Mouse (Mus musculus) heart, embryonic 16.5 days (tissue): ENCODE measurements around the gene Pex26. TPM values are rescaled to one million over a fixed set of nuclear protein-coding genes. Genes with fewer than 3 reads are reported as not detected.

ENCODE experiments used
- ATAC-seq: fragments of 200-750 bp; cut with Nextera tagmentation; replicated peaks from 2 replicates; pipeline ENCODE4 v1.8.0; 2017; ENCODE audit warnings: moderate number of reproducible peaks; ENCODE audit not compliant: insufficient read depth, low FRiP score; ENCODE audit errors: extremely low read depth
- H3K27ac ChIP-seq: fragments of 300-500 bp; sonication (generic); 2 replicates; pipeline ENCODE4 v1.5.1; 2014; ENCODE audit warnings: mild to moderate bottlenecking, low read length, control low read depth, moderate library complexity
- H3K27me3 ChIP-seq: fragments of 300-500 bp; sonication (generic); 2 replicates; pipeline ENCODE4 v1.6.1; 2014; ENCODE audit warnings: low read length, mixed read lengths; ENCODE audit not compliant: control insufficient read depth, insufficient read depth
- H3K36me3 ChIP-seq: fragments of 300-500 bp; sonication (generic); 2 replicates; pipeline ENCODE4 v1.6.1; 2014; ENCODE audit not compliant: control insufficient read depth, insufficient read depth
- H3K4me1 ChIP-seq: fragments of 300-500 bp; sonication (generic); 2 replicates; pipeline ENCODE4 v1.6.1; 2014; ENCODE audit warnings: low read length, mixed read lengths; ENCODE audit not compliant: control insufficient read depth, insufficient read depth
- H3K4me2 ChIP-seq: fragments of 300-500 bp; sonication (generic); 2 replicates; pipeline ENCODE4 v1.6.1; 2014; ENCODE audit warnings: low read depth, mild to moderate bottlenecking, control low read depth, low read length
- H3K4me3 ChIP-seq: fragments of 300-500 bp; sonication (generic); 2 replicates; pipeline ENCODE4 v1.5.1; 2014; ENCODE audit warnings: mild to moderate bottlenecking, control low read depth, low read length
- H3K9ac ChIP-seq: fragments of 300-500 bp; sonication (generic); 2 replicates; pipeline ENCODE4 v1.6.1; 2014; ENCODE audit warnings: low read length, control low read depth
- H3K9me3 ChIP-seq: fragments of 300-500 bp; sonication (generic); replicated peaks from 2 replicates; pipeline ENCODE4 v1.6.1; 2016; ENCODE audit warnings: low read length; ENCODE audit not compliant: control insufficient read depth
- WGBS: fragments of 180-500 bp; shearing (Covaris S2); extraction: QIAGEN DNeasy Blood & Tissue Kit; methylation state at CpG from one replicate; pipeline ENCODE4 v1.1.7; 2014; 5-methylcytosine and 5-hydroxymethylcytosine counted together
- polyA plus RNA-seq: library from polyadenylated mRNA; unstranded; fragments of >200 nt; fragmentation: Nextera tagmentation; extraction: Ambion mirVana; gene quantifications from 2 replicates; pipeline ENCODE4 v1.2.1, GENCODE M21; 2015

Gene Pex26
- polyA plus RNA-seq, 1 experiment from 2014 or later, result 6.7 TPM

DNA sequence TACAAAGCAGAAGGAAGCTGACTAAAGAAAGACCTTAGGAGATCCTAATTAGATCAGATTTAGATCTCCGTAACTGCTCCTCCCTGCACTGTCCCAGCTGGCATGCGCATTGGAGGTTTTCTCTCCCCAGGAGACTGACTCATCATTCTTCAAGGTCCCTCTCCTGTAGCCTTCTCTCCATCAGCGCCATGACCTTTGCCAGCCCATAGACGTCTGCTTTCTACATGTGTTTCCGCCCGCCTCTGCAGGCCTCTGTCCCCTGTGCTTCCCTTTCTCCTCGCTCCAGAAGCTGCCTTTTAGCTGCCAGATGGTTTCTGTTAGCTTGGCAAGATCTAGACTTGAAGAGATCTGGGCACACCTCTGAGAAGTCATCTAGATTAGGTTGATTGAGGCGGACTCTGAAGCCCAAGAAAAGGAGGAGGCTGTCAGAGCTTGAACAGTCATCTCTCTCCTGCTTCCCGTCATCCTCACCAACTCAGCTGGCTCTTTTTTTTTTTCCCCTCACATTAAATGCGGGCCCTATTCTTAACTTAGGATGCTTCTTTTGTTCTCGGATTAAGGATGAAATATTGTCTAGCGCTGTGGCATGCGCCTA is 38.4 kb upstream of the Pex26 start:
- Histone ChIP-seq H3K4me3 (no peak overlapping the region), H3K27me3 (no peaks in the 10 kb centered on the region; the same call in 1 of the 2 replicates), H3K4me1 (peaks cover 14% of the 10 kb centered on the region), H3K36me3 (no peaks in the 10 kb centered on the region), H3K9ac (no peak overlapping the region), H3K9me3 (no peaks in the 10 kb centered on the region), H3K4me2 (no peak overlapping the region), H3K27ac (no peak overlapping the region)
- WGBS, result 71% methylated on average over 13 of the region's 13 CpGs
- no peak for ATAC-seq

DNA sequence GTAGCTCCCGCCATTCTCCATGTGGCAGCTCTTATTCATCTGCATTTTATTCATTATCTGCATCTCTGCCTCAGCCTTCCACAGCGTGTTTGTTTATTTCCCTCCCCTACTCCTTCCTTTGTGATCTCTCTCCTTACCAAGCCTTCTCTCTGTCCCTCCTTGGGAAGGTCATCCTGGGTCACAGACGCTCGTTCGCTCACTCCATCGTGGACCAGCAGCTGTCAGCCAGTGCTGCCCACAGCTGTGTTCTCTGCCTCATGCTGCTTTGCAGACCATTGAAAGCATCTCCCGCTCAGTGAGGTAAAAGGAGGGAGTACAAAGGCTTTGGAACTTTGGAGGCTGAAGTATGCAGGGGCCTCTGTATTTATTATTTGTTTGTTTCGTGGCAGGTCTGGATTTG is 37.6 kb upstream of the Pex26 start:
- H3K4me1 ChIP-seq, result peaks cover 14% of the 10 kb centered on the region
- no peaks in the 10 kb centered on the region for H3K9me3 ChIP-seq
- no peak overlapping the region for H3K4me3 ChIP-seq
- no peak overlapping the region for H3K9ac ChIP-seq
- H3K27me3 ChIP-seq, result no peaks in the 10 kb centered on the region; the same call in 1 of the 2 replicates
- WGBS, result 66% methylated on average over 8 of the region's 8 CpGs
- no peak for ATAC-seq
- H3K27ac ChIP-seq, result no peak overlapping the region
- no peaks in the 10 kb centered on the region for H3K36me3 ChIP-seq
- H3K4me2 ChIP-seq, result no peak overlapping the region

DNA sequence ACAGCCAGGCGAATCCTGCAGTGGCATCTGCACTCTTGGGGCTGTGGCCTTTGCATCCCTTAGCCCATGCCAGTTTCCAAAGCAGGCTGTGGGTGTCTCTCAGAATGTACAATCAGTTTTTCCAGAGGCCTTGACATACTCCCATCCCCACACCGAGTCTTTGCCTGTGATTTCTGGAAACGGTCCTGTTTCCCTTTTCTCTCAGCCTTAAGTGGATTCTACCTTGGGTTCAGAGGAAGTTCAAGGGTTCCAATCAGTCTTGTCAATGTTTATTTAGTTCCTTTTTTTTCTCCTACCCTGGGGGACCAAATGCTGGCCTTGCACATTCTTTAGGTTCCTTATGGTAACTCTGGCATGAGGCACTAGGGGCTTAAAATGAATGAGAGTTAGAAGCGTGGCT is 36.7 kb upstream of the Pex26 start:
- Histone ChIP-seq H3K36me3 (no peaks in the 10 kb centered on the region), H3K4me1 (peaks cover 18% of the 10 kb centered on the region), H3K9ac (no peak overlapping the region), H3K27ac (no peak overlapping the region), H3K4me3 (no peak overlapping the region), H3K4me2 (no peak overlapping the region), H3K9me3 (no peaks in the 10 kb centered on the region), H3K27me3 (no peaks in the 10 kb centered on the region; the same call in 1 of the 2 replicates)
- 52% methylated on average over 4 of the region's 4 CpGs for WGBS
- ATAC-seq, result peak; percentile 37; the same call in 1 of the 2 replicates

DNA sequence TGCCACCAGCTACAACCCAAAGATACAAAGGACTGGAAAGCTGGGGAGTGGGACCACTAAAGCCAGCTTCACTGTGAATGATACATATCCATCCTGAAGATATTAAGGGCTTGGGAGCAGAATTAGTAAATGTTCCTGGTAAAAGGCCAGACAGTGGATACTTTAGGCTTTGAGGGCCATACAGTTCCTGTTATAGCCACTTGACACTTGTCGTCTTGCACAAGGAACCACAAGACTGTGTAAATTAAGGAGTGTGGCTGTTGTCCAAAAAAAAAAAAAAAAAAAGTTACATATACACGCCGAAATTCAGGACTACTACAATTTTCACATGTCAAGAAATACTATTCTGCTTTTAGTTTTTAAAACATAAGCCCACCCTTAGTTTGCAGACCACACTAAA is 35.1 kb upstream of the Pex26 start:
- WGBS, result 41% methylated on average over 3 of the region's 3 CpGs
- ATAC-seq, result no peak
- H3K4me1 ChIP-seq, result peaks cover 24% of the 10 kb centered on the region

DNA sequence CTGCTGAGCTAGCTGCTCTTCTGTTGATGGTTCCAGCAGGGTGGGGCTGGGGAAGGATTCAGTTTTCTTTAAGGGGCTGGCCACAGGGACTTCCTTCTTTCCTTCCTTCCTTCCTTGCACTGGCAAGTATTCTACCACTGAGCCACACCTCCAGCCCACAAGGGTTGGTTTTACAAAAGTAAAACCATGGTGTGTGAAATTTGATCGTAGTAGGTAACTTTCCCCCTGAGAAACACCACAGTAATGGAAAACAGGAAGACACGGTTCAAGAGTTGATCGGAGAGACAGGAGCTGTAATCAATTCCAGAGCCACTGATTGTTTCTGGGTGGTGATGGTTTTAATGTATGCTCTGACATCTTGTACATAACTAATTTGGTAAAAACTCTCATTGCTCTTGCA is 34.0 kb upstream of the Pex26 start:
- H3K36me3 ChIP-seq, result no peaks in the 10 kb centered on the region
- WGBS, result 74% methylated on average over 3 of the region's 3 CpGs
- peaks cover 15% of the 10 kb centered on the region for H3K4me1 ChIP-seq
- H3K4me2 ChIP-seq, result no peak overlapping the region
- no peaks in the 10 kb centered on the region for H3K9me3 ChIP-seq
- ATAC-seq, result no peak
- H3K27ac ChIP-seq, result no peak overlapping the region
- no peak overlapping the region for H3K9ac ChIP-seq
- H3K27me3 ChIP-seq, result no peaks in the 10 kb centered on the region
- H3K4me3 ChIP-seq, result no peak overlapping the region

More for the DNA sequence above, 35.1 kb upstream of the Pex26 start:
- no peak overlapping the region for H3K9ac ChIP-seq
- H3K4me3 ChIP-seq, result no peak overlapping the region
- H3K9me3 ChIP-seq, result no peaks in the 10 kb centered on the region
- no peak overlapping the region for H3K4me2 ChIP-seq
- H3K27ac ChIP-seq, result no peak overlapping the region
- H3K27me3 ChIP-seq, result no peaks in the 10 kb centered on the region
- no peaks in the 10 kb centered on the region for H3K36me3 ChIP-seq

DNA sequence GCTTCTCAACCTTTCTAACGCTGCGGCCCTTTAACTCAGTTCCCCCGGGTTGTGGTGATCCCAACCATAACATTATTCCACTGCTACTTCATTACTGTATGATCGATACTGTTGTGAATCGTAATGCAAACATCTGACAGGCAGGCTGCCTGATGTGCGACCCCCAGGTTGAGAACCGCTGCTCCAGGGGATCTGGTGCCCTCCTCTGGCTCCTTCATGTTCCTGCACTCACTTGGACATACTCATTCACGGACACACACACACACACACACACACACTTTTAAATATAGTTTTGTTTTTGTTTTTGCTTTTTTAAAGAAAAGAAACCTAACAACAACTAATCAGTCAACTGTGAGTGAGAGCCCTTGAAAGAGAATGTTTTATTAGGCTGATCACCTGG is 33.3 kb upstream of the Pex26 start:
- Histone ChIP-seq H3K4me1 (peaks cover 10% of the 10 kb centered on the region), H3K4me2 (no peak overlapping the region), H3K27me3 (no peaks in the 10 kb centered on the region), H3K9me3 (no peaks in the 10 kb centered on the region), H3K4me3 (no peak overlapping the region), H3K9ac (no peak overlapping the region), H3K27ac (no peak overlapping the region), H3K36me3 (no peaks in the 10 kb centered on the region)
- ATAC-seq, result no peak
- 93% methylated on average over 8 of the region's 8 CpGs for WGBS

DNA sequence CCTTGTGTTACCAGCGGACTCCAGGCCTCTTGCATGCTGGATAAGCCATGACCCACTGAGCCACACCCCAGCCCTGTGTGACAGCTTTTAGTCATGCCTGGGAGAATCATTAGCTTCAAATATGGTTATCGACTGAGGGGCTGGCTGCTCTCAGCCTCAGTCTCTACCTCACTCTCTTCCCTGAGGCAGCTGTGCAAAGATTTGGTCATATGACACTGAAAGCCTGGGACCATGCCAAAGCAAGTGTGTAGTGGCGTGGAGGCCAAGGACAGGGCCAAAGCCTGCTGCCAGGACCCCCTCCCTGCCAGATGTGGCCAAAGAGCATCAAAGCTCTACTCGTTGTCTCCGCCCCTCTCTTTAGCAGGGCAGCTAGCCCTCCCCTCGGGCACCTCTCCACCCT is 31.7 kb upstream of the Pex26 start:
- H3K4me2 ChIP-seq, result no peak overlapping the region
- peak overlapping the region; percentile 69 for H3K27ac ChIP-seq
- H3K9ac ChIP-seq, result 0 out of 2 replicates have a peak overlapping the region, but pooled peaks have one; percentile 14
- H3K4me3 ChIP-seq, result no peak overlapping the region
- no peaks in the 10 kb centered on the region for H3K36me3 ChIP-seq
- no peaks in the 10 kb centered on the region for H3K27me3 ChIP-seq
- 31% methylated on average over 6 of the region's 6 CpGs for WGBS
- peak; percentile 85 for ATAC-seq
- no peaks in the 10 kb centered on the region for H3K9me3 ChIP-seq
- H3K4me1 ChIP-seq, result peaks cover 20% of the 10 kb centered on the region

DNA sequence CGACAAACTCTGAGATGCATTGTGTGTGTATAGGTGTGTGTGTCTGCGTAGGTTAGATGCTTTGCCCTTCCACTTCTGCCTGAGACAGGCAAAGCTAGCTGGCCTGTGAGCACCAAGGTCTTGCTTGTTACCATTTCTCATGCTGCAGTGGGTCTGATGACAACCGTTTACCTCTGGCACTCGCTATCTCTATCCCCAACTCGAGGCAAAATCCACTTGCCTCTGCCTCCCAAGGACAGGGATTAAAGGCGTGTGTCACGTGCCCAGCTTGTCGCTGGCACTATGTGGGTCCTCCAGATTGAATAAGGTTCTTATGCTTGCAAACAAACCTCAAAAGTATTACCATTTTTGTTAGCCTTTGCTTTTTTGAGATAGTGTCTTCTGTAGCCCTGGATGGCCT is 30.3 kb upstream of the Pex26 start:
- H3K4me3 ChIP-seq, result no peak overlapping the region
- peaks cover 20% of the 10 kb centered on the region for H3K4me1 ChIP-seq
- WGBS, result 67% methylated on average over 8 of the region's 8 CpGs
- no peak overlapping the region for H3K27ac ChIP-seq
- H3K27me3 ChIP-seq, result no peaks in the 10 kb centered on the region
- no peaks in the 10 kb centered on the region for H3K36me3 ChIP-seq
- no peak overlapping the region for H3K4me2 ChIP-seq
- H3K9ac ChIP-seq, result no peak overlapping the region
- H3K9me3 ChIP-seq, result no peaks in the 10 kb centered on the region
- no peak for ATAC-seq

DNA sequence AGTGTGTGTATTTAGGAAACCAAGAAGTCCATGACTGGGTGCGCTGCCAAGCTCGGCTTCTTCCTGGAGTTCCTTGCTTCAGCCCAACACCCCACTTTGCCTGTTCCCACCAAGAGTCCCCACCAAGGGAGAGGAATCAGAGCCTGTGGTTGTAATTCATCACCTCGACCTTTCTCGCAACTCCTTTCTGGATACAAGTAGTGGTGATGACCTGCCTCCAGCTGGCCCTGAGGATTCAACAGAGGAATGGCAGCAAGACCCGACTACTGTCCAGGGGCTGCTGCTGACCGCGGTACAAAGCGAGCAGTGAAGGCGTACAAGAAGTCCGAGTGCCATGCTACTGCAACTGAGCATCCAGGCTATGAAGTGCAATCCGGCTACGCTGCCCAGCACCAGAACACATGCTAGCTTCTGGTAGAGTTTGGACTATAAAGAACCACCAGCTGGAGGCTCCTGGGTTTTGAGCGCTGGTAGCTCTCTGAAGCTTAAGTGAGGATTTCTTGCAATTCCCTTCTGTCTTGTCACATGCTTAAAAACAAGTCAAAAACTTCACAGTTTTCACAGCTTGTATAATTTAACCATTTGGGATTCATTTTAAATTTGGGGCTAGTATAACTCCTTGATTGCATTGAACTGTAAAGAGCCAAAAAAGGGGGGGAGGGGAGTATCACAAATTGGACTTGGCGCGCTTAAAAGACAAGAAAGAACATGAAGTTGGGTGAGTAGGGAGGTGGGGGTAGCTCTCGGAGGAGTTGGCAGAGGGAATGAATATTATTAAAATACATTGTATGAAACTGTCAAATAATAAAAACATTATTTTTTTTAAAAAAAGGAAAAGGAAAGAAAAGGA is 28.8 kb upstream of the Pex26 start:
- Histone ChIP-seq H3K4me2 (no peak overlapping the region), H3K9ac (no peak overlapping the region), H3K9me3 (no peaks in the 10 kb centered on the region), H3K4me3 (no peak overlapping the region), H3K27me3 (no peaks in the 10 kb centered on the region), H3K36me3 (no peaks in the 10 kb centered on the region), H3K4me1 (peaks cover 20% of the 10 kb centered on the region), H3K27ac (no peak overlapping the region)
- WGBS, result 86% methylated on average over 16 of the region's 16 CpGs
- no peak for ATAC-seq
